Mouse (Mus musculus): ENCODE measurements around the gene Zfp131. TPM values are rescaled to one million over a fixed set of nuclear protein-coding genes. Genes with fewer than 3 reads are reported as not detected.

Gene Zfp131
- total and polyA plus RNA-seq, 3 experiments: 20.0 to 59.1 (median 43.7) TPM

DNA sequence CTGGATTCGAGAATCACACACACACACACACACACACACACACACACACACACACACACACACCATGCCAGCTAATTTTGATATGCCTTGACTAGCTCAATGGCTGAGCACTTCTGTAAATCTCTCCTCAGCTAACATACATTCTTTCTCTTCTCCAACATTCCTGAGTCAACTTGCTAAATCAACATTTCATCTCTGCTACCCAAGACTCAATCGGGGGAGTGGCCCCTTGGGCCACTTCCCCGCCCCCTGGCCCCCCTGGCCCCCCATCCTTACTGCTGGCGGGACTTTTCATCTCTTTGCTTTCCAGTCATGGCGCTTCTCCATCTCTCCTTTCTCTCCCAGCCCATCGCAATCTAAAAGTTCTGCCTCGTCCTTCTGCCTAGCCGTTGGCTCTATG is 26.1 kb upstream of the Zfp131 start:
- no peaks in the 10 kb centered on the region for H3K4me1 ChIP-seq (ENCODE audit: insufficient read depth, low read depth, low read length)
- 0 out of 2 replicates have a peak, but pooled peaks cover 5% of the 10 kb centered on the region for H3K27me3 ChIP-seq (ENCODE audit: insufficient read depth, low read length)
- H3K4me3 ChIP-seq (ENCODE audit: low read depth, low read length): no peak overlapping the region
- DNase-seq (ENCODE audit: low spot score): no peak
- H3K9me3 ChIP-seq (replicated peaks): no peaks in the 10 kb centered on the region
- no peak for TF ChIP-seq GATA2 (IDR thresholded peaks at IDR 0.05; ENCODE audit: borderline replicate concordance, low read depth, low read length)
- TF ChIP-seq TAL1 (conservative IDR thresholded peaks at IDR 0.05; ENCODE audit: low read depth, low read length): no peak
- no peak for TF ChIP-seq CTCF (IDR thresholded peaks at IDR 0.05; ENCODE audit: low read depth, low read length)
- no peak for TF ChIP-seq POLR2AphosphoS5 (IDR thresholded peaks at IDR 0.05; ENCODE audit: insufficient replicate concordance, low read depth, low read length)
- TF ChIP-seq GATA1 (IDR thresholded peaks at IDR 0.05; ENCODE audit: borderline replicate concordance, low read length): no peak
- no peaks in the 10 kb centered on the region for H3K36me3 ChIP-seq (replicated peaks)
- no peak for ATAC-seq (ENCODE audit: extremely low read depth, insufficient number of reproducible peaks, low FRiP score, poor library complexity, severe bottlenecking)

- DNase-seq (ENCODE audit: low spot score) (no peak), ATAC-seq (ENCODE audit: extremely low read depth, insufficient number of reproducible peaks, low FRiP score, poor library complexity, severe bottlenecking) (no peak)
- H3K4me1 ChIP-seq (ENCODE audit: insufficient read depth, low read depth, low read length): no peaks in the 10 kb centered on the region
- H3K36me3 ChIP-seq (replicated peaks): no peaks in the 10 kb centered on the region
- TF ChIP-seq CTCF (IDR thresholded peaks at IDR 0.05; ENCODE audit: low read depth, low read length) (no peak), GATA2 (IDR thresholded peaks at IDR 0.05; ENCODE audit: borderline replicate concordance, low read depth, low read length) (no peak), TAL1 (conservative IDR thresholded peaks at IDR 0.05; ENCODE audit: low read depth, low read length) (no peak), POLR2AphosphoS5 (IDR thresholded peaks at IDR 0.05; ENCODE audit: insufficient replicate concordance, low read depth, low read length) (no peak), GATA1 (IDR thresholded peaks at IDR 0.05; ENCODE audit: borderline replicate concordance, low read length) (no peak)
- H3K27me3 ChIP-seq (ENCODE audit: insufficient read depth, low read length): peaks cover 22% of the 10 kb centered on the region
- no peaks in the 10 kb centered on the region for H3K9me3 ChIP-seq (replicated peaks)
- H3K4me3 ChIP-seq (ENCODE audit: low read depth, low read length): no peak overlapping the region
Observed at GRCm38 (mm10) chr13:119810031-119810430, 19.3 kb upstream of the Zfp131 start.

GRCm38 (mm10) chr13:119808937-119809336 is 18.2 kb upstream of the Zfp131 start:
- H3K36me3 ChIP-seq (replicated peaks): no peaks in the 10 kb centered on the region
- H3K9me3 ChIP-seq (replicated peaks): no peaks in the 10 kb centered on the region
- no peak overlapping the region for H3K4me3 ChIP-seq (ENCODE audit: low read depth, low read length)
- no peaks in the 10 kb centered on the region for H3K4me1 ChIP-seq (ENCODE audit: insufficient read depth, low read depth, low read length)
- TF ChIP-seq TAL1 (conservative IDR thresholded peaks at IDR 0.05; ENCODE audit: low read depth, low read length): no peak
- H3K27me3 ChIP-seq (ENCODE audit: insufficient read depth, low read length): peaks cover 23% of the 10 kb centered on the region
- ATAC-seq (ENCODE audit: extremely low read depth, insufficient number of reproducible peaks, low FRiP score, poor library complexity, severe bottlenecking) (no peak), DNase-seq (ENCODE audit: low spot score) (no peak)

- Histone ChIP-seq H3K4me3 (ENCODE audit: low read depth, low read length) (no peak overlapping the region), H3K9me3 (replicated peaks) (no peaks in the 10 kb centered on the region), H3K36me3 (replicated peaks) (no peaks in the 10 kb centered on the region), H3K27me3 (ENCODE audit: insufficient read depth, low read length) (0 out of 2 replicates have a peak, but pooled peaks cover 2% of the 10 kb centered on the region), H3K4me1 (ENCODE audit: insufficient read depth, low read depth, low read length) (peaks cover 3% of the 10 kb centered on the region; the same call in 1 of the 2 replicates)
- TF ChIP-seq GATA1 (IDR thresholded peaks at IDR 0.05; ENCODE audit: borderline replicate concordance, low read length) (no peak), POLR2AphosphoS5 (IDR thresholded peaks at IDR 0.05; ENCODE audit: insufficient replicate concordance, low read depth, low read length) (no peak), TAL1 (conservative IDR thresholded peaks at IDR 0.05; ENCODE audit: low read depth, low read length) (no peak), GATA2 (IDR thresholded peaks at IDR 0.05; ENCODE audit: borderline replicate concordance, low read depth, low read length) (no peak), CTCF (IDR thresholded peaks at IDR 0.05; ENCODE audit: low read depth, low read length) (no peak)
- no peak for ATAC-seq (ENCODE audit: extremely low read depth, insufficient number of reproducible peaks, low FRiP score, poor library complexity, severe bottlenecking)
- no peak for DNase-seq (ENCODE audit: low spot score)
Observed at GRCm38 (mm10) chr13:119797656-119798055, 7.0 kb upstream of the Zfp131 start.

DNA sequence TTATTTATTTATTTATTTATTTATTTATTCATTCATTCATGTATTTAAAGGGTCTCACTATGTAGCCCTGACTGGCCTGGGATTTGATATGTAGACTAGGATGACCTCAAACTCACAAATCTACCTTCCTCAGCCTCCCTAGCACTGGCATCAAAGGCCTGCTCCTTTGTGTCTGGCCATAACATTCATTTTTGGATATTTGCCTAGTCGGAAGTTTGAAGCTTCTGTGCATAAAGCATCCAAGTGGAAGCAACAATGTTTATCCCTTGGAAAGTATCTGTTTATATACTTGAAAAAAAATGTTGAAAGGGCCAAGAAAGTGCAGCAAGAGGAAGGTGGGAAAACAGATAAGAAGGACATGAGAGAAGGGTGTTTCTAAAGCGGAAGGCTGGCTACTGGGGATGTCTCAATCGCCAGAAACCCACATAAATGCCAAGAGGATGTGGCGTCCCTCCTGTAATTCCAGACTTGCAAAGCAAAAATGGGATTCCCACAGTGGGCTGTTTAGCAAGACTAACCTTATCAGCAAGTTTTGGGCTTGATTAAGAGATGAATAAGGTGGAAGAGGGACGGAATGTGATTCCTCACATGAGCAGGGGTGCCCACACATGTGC is 2.2 kb upstream of the Zfp131 start:
- ATAC-seq (ENCODE audit: extremely low read depth, insufficient number of reproducible peaks, low FRiP score, poor library complexity, severe bottlenecking): no peak
- Histone ChIP-seq H3K36me3 (replicated peaks) (peaks cover 12% of the 10 kb centered on the region), H3K4me3 (ENCODE audit: low read depth, low read length) (no peak overlapping the region), H3K27me3 (ENCODE audit: insufficient read depth, low read length) (no peaks in the 10 kb centered on the region), H3K9me3 (replicated peaks) (no peaks in the 10 kb centered on the region), H3K4me1 (ENCODE audit: insufficient read depth, low read depth, low read length) (peaks cover 18% of the 10 kb centered on the region)
- DNase-seq (ENCODE audit: low spot score): no peak
- TF ChIP-seq GATA1 (IDR thresholded peaks at IDR 0.05; ENCODE audit: borderline replicate concordance, low read length): no peak
- no peak for TF ChIP-seq POLR2AphosphoS5 (IDR thresholded peaks at IDR 0.05; ENCODE audit: insufficient replicate concordance, low read depth, low read length)
- no peak for TF ChIP-seq GATA2 (IDR thresholded peaks at IDR 0.05; ENCODE audit: borderline replicate concordance, low read depth, low read length)
- TF ChIP-seq CTCF (IDR thresholded peaks at IDR 0.05; ENCODE audit: low read depth, low read length): no peak
- TF ChIP-seq TAL1 (conservative IDR thresholded peaks at IDR 0.05; ENCODE audit: low read depth, low read length): no peak

DNA sequence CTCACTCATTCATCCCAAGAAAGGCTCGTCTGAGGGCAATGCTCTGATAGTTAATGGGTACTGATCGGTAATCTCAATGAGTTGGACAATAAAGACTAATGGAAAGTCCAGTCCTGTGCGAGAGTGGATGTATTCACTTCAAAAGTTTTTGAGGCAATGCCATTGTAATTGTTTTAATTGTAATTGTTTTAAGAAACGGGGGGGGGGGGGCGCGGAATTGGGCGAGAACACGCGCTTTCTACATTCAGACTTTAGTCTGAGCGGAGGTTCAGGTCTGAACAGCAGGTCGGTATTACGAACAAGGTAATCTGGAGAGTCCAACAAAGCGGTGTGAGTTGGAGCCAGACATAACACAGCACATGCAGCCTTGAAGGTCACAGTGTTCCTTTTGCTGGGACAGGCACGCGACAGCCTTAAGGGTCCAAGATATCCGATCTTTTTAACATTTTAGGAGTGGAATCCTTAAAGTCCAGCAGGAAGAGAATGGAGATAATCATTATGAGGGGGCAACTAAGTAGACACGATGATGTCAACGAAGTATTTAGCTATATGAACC is 969 bp upstream of the Zfp131 start:
- peak overlapping the region; percentile 84 for H3K4me3 ChIP-seq (ENCODE audit: low read depth, low read length)
- H3K27me3 ChIP-seq (ENCODE audit: insufficient read depth, low read length): no peaks in the 10 kb centered on the region
- H3K4me1 ChIP-seq (ENCODE audit: insufficient read depth, low read depth, low read length): peaks cover 23% of the 10 kb centered on the region
- H3K9me3 ChIP-seq (replicated peaks): no peaks in the 10 kb centered on the region
- no peak for TF ChIP-seq POLR2AphosphoS5 (IDR thresholded peaks at IDR 0.05; ENCODE audit: insufficient replicate concordance, low read depth, low read length)
- TF ChIP-seq CTCF (IDR thresholded peaks at IDR 0.05; ENCODE audit: low read depth, low read length): no peak
- no peak for TF ChIP-seq GATA2 (IDR thresholded peaks at IDR 0.05; ENCODE audit: borderline replicate concordance, low read depth, low read length)
- no peak for TF ChIP-seq TAL1 (conservative IDR thresholded peaks at IDR 0.05; ENCODE audit: low read depth, low read length)
- no peak for TF ChIP-seq GATA1 (IDR thresholded peaks at IDR 0.05; ENCODE audit: borderline replicate concordance, low read length)
- ATAC-seq (ENCODE audit: extremely low read depth, insufficient number of reproducible peaks, low FRiP score, poor library complexity, severe bottlenecking) (no peak), DNase-seq (ENCODE audit: low spot score) (peak; percentile 11)
- peaks cover 20% of the 10 kb centered on the region for H3K36me3 ChIP-seq (replicated peaks)

Measured in G1E (cell line).